Mouse (Mus musculus) forebrain, postnatal 0 days (tissue): ENCODE results near the gene Top3b. TPM values are rescaled to one million over a fixed set of nuclear protein-coding genes. Genes with fewer than 3 reads are reported as not detected.

Experiments used
- ATAC-seq: fragments of 200-750 bp; cut with Nextera tagmentation; 2 replicates; pipeline ENCODE4 v1.8.0; 2017; ENCODE audit warnings: mild to moderate bottlenecking, moderate library complexity
- DNase-seq: peaks from one replicate; pipeline ENCODE4 v3.0.0-alpha.2; 2015
- H3K27ac ChIP-seq: fragments of 300-500 bp; sonication (generic); 2 replicates; pipeline ENCODE4 v1.5.1; 2014; ENCODE audit warnings: low read depth, mild to moderate bottlenecking, antibody characterized with exemption, low read length, moderate library complexity, mixed read lengths
- H3K27me3 ChIP-seq: fragments of 300-500 bp; sonication (generic); 2 replicates; pipeline ENCODE4 v1.6.1; 2014; ENCODE audit warnings: mild to moderate bottlenecking, low read length, mixed read lengths; ENCODE audit not compliant: insufficient read depth
- H3K36me3 ChIP-seq: fragments of 300-500 bp; sonication (generic); 2 replicates; pipeline ENCODE4 v1.6.1; 2014; ENCODE audit warnings: mild to moderate bottlenecking, moderate library complexity; ENCODE audit not compliant: insufficient read depth
- H3K4me1 ChIP-seq: fragments of 300-500 bp; sonication (generic); 2 replicates; pipeline ENCODE4 v1.6.1; 2014; ENCODE audit warnings: antibody characterized with exemption; ENCODE audit not compliant: insufficient read depth
- H3K4me2 ChIP-seq: fragments of 300-500 bp; sonication (generic); 2 replicates; pipeline ENCODE4 v1.6.1; 2014; ENCODE audit warnings: low read depth, mild to moderate bottlenecking, moderate library complexity
- H3K4me3 ChIP-seq: fragments of 300-500 bp; sonication (generic); 2 replicates; pipeline ENCODE4 v1.5.1; 2014; ENCODE audit warnings: low read depth, low read length, mixed read lengths
- H3K9ac ChIP-seq: fragments of 300-500 bp; sonication (generic); 2 replicates; pipeline ENCODE4 v1.6.1; 2014; ENCODE audit warnings: mild to moderate bottlenecking
- H3K9me3 ChIP-seq: fragments of 300-500 bp; sonication (generic); 2 replicates; pipeline ENCODE4 v1.6.1; 2016; ENCODE audit warnings: low read length
- CTCF ChIP-seq: sonication (generic); IDR thresholded peaks from 2 replicates; pipeline ENCODE4 v1.5.1; 2016; ENCODE audit warnings: antibody characterized with exemption, control low read depth, low read depth
- WGBS: fragments of 180-500 bp; shearing (Covaris S2); extraction: QIAGEN DNeasy Blood & Tissue Kit; methylation state at CpG from one replicate; pipeline ENCODE4 v1.1.7; 2014; 5-methylcytosine and 5-hydroxymethylcytosine counted together
- polyA plus RNA-seq: library from polyadenylated mRNA; unstranded; fragments of >200 nt; fragmentation: Nextera tagmentation; extraction: Ambion mirVana; gene quantifications from 2 replicates; pipeline ENCODE4 v1.2.1, GENCODE M21; 2015
- total RNA-seq: library from RNA; depleted of rRNA; stranded (reverse); fragments of >200 nt; gene quantifications from 2 replicates; pipeline ENCODE4 v1.2.3, GENCODE M21; 2014; rRNA removed

The Top3b gene
- total RNA-seq (74.3 and 88.6 TPM in 2 replicates), polyA plus RNA-seq (41.1 and 52.5 TPM in 2 replicates)

DNA sequence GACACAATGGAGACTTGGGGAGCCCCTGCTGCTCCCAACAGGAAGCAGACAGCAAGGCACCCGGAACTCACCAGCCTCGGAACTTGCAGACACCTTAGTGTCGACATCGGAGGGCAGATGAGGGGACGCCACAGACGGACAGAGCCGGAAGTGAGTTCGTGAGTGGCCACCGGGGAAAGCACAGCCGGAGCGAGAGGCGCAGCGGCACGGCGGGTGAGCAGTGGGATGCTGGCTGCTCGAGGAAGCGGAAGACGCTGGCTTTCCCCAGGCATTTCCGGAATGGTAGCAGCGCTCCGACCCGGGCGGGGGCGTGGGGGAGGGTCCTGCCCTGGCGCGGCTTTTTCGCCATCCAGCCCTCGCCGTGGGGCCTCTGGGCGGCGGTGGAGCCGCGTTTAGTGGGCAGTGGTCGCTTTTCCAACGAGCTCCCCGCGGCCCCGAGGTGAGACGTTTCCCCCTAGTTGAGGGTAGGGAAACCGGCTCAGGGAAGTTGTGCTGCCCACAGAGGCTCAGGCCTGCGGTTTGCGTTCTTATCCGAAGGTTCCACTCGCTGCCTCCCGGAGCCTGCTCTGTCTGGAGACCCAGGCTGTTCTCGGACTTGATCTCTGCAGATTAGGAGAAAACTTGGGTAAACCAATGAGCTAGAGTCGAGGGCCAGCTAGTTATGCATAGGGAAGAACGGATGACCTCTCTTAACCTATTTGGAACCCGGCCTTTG lies at the start of gene Top3b, which contains the start of gene Vpreb1:
Top3b (plus strand) TSS at position 120 of the 715 bp plus-strand sequence.
Vpreb1 (minus strand) TSS at position 227 of the 715 bp plus-strand sequence.
- TF ChIP-seq CTCF = peak; percentile 66
- H3K36me3 ChIP-seq = 0 out of 2 replicates have a peak, but pooled peaks cover 4% of the 10 kb centered on the region
- peak within 1 kb of the TSS; percentile 92 for H3K27ac ChIP-seq
- DNase-seq (peak; percentile 98), ATAC-seq (peak; percentile 98)
- H3K4me2 ChIP-seq = peak within 1 kb of the TSS; percentile 78
- H3K9ac ChIP-seq = peak within 1 kb of the TSS; percentile 84
- WGBS = under 1% methylated on average over 49 of the region's 49 CpGs
- no peaks in the 10 kb centered on the region for H3K27me3 ChIP-seq
- H3K9me3 ChIP-seq = no peaks in the 10 kb centered on the region
- H3K4me1 ChIP-seq = peaks cover 7% of the 10 kb centered on the region; the same call in 1 of the 2 replicates
- H3K4me3 ChIP-seq = peak within 1 kb of the TSS; percentile 79

GRCm38 (mm10) chr16:16825476-16825875 lies 45.1 kb upstream of the Top3b start:
- ATAC-seq = no peak

GRCm38 (mm10) chr16:16826223-16826622 lies 44.3 kb upstream of the Top3b start:
- Histone ChIP-seq H3K4me1 (no peaks in the 10 kb centered on the region), H3K4me3 (no peak overlapping the region), H3K4me2 (no peak overlapping the region), H3K9me3 (no peaks in the 10 kb centered on the region), H3K9ac (no peak overlapping the region), H3K36me3 (no peaks in the 10 kb centered on the region), H3K27ac (no peak overlapping the region), H3K27me3 (no peaks in the 10 kb centered on the region)
- DNase-seq (no peak), ATAC-seq (no peak)
- 73% methylated on average over 2 of the region's 2 CpGs for WGBS
- TF ChIP-seq CTCF = no peak

More at GRCm38 (mm10) chr16:16825476-16825875, 45.1 kb upstream of the Top3b start:
- Histone ChIP-seq H3K9me3 (no peaks in the 10 kb centered on the region), H3K4me2 (no peak overlapping the region), H3K4me3 (no peak overlapping the region), H3K36me3 (no peaks in the 10 kb centered on the region), H3K27me3 (no peaks in the 10 kb centered on the region), H3K27ac (no peak overlapping the region), H3K4me1 (no peaks in the 10 kb centered on the region), H3K9ac (no peak overlapping the region)
- TF ChIP-seq CTCF = no peak
- WGBS = 35% methylated on average over 5 of the region's 5 CpGs
- no peak for DNase-seq

DNA sequence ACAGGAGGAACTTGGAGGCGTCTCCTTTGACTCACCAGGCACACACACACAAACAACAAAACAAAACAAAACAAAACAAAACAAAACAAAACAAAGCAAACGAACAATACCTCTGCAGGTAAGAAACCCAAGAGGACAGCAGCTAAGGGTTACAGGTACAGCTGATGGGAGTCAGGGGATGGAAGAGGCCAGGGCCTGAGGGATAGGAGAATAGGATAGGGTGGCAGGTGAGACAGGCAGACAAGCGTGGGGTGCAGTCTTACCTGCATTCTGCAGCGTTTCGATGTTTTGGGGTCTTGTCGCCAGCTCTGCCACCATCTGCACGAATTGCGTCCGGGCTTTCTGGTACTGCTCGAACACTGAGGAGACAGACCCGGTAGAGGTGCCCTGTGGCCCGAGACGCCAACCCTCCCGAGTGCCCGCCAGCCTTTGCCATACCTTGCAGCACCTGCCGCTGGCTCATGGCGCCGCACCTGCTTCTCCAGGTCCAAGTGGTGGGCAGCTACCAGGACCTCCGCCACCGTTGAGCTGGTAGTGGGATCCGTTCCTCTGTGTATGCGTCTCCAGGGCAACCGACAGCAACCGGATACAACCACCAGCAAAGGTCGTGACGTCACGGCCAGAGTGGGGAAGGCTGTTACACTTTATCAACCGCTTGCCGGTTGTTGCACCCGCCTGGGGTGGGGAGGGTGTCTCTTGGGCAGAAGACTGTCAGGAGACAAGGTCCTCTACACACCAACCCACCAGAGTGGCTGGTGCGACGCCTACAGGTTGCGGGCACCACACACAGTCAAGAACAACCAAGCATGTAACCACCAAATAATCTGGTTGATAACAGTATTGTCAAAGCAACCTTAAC lies 41.5 kb upstream of the Top3b start, which contains the start of gene Spag6l:
Spag6l (minus strand) TSS at position 700 of the 859 bp plus-strand sequence.
- Histone ChIP-seq H3K9ac (peak within 1 kb of the TSS; percentile 63), H3K36me3 (no peaks in the 10 kb centered on the region), H3K4me3 (peak within 1 kb of the TSS; percentile 57), H3K9me3 (no peaks in the 10 kb centered on the region), H3K4me1 (no peaks in the 10 kb centered on the region), H3K4me2 (peak within 1 kb of the TSS; percentile 76), H3K27ac (0 out of 2 replicates have a peak within 1 kb of the TSS, but pooled peaks have one; percentile 21), H3K27me3 (no peaks in the 10 kb centered on the region)
- 7% methylated on average over 33 of the region's 33 CpGs for WGBS
- DNase-seq = peak; percentile 87
- ATAC-seq = peak; percentile 98
- peak; percentile 68 for TF ChIP-seq CTCF

DNA sequence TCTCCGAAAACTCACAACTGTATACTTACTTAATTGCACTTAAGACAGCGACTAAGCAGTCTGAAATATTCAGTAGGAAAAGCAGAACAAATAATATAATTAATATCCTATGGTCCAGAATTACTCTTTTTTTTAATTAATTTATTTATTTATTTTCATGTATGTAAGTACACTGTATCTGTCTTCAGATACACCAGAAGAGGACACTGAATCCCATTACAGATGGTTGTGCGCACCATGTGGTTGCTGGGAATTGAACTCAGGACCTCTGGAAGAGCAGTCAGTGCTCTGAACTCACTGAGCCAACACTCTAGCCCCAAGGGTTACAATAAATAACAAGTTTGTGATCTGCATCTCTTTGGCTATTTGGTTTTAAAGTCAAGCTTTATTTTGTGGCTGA lies 40.9 kb upstream of the Top3b start:
- H3K27me3 ChIP-seq = no peaks in the 10 kb centered on the region
- no peaks in the 10 kb centered on the region for H3K4me1 ChIP-seq
- no peak overlapping the region for H3K27ac ChIP-seq
- H3K9ac ChIP-seq = no peak overlapping the region
- DNase-seq (no peak), ATAC-seq (0 out of 2 replicates have a peak, but pooled peaks have one; percentile 0)
- WGBS = 84% methylated on average over 3 of the region's 3 CpGs
- H3K36me3 ChIP-seq = no peaks in the 10 kb centered on the region
- TF ChIP-seq CTCF = no peak
- peak overlapping the region; percentile 57 for H3K4me3 ChIP-seq
- H3K9me3 ChIP-seq = no peaks in the 10 kb centered on the region
- peak overlapping the region; percentile 76; the same call in 1 of the 2 replicates for H3K4me2 ChIP-seq

DNA sequence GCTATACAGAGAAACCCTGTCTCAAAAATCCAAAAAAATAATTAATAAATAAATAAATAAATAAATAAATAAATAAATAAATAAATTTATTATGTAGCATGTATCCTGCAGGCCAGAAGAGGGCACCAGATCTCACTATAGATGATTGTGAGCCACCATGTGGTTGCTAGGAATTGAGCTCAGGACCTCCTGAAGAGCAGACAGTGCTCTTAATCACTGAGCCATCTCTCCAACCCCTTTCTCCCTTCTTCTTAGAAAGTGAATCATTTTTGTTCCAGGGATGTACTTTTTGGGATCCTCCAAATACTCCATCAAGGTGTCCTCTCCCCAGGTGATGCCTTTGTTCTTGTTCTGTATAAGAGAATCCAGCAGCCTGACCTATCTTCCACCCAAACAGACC lies 21.3 kb upstream of the Top3b start:
- H3K4me1 ChIP-seq = no peaks in the 10 kb centered on the region
- no peaks in the 10 kb centered on the region for H3K27me3 ChIP-seq
- ATAC-seq (no peak), DNase-seq (no peak)
- H3K27ac ChIP-seq = no peak overlapping the region
- TF ChIP-seq CTCF = no peak
- H3K4me2 ChIP-seq = no peak overlapping the region
- H3K9me3 ChIP-seq = no peaks in the 10 kb centered on the region
- no peak overlapping the region for H3K9ac ChIP-seq
- no peaks in the 10 kb centered on the region for H3K36me3 ChIP-seq
- H3K4me3 ChIP-seq = no peak overlapping the region
